Mouse (Mus musculus) gastrocnemius, postnatal 4 days (tissue): ENCODE data around the gene Tmcc1. TPM values are rescaled to one million over a fixed set of nuclear protein-coding genes. Genes with fewer than 3 reads are reported as not detected.
"Not testable (repeated sequence)": the region's sequence is repeated elsewhere in the genome, so short reads cannot be mapped to it uniquely, and the experiment has no call there.

Experiments
- DNase-seq, 2 experiments: peaks; one replicate each; pipeline ENCODE4 v3.0.0; 2021 to 2022; ENCODE audit warnings: low spot score in 2 of 2, mixed read lengths in 2 of 2
- total RNA-seq, 2 experiments: library from RNA; stranded (reverse); gene quantifications; 2 replicates each; pipeline ENCODE4 v1.2.3; 2021

Tmcc1 gene
- total RNA-seq, 2 experiments from 2014 or later, result 28.1 to 32.1 TPM

DNA sequence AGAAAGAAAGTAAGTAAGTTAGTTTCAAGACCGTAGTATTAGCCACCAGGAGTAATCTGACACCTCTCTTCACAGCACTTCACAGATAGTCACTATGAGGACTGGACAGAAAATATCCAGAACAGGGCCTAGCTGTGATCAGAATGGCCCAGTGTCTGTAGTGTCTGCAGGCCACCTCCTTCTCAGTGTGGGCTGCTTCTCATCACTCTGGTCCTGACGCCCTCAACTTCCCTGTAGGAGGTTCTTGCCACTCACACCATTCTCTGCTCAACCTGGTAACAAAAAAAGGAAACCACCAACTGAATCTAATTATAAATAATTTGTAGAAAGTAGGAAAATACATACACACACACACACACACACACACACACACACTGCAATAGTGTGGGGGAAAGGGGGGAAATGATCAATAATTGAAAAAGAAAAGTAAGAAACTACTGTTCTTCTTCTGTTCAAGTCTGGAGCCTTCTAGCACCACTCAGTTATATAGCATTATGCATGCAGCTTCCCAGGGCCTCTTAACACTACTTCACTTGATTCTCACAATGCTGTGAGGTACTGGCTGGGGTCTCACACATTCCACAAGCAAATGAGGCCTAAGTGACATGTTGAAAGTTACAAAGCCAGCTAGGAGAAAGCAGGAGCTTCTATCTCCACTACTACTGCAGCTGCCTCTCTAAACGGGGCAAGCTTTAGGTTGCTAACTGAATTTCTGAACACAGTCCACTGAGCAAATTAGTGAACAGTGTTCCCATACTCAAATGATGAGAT, 38.2 kb downstream of the Tmcc1 start:
- DNase-seq, result no peak

DNA sequence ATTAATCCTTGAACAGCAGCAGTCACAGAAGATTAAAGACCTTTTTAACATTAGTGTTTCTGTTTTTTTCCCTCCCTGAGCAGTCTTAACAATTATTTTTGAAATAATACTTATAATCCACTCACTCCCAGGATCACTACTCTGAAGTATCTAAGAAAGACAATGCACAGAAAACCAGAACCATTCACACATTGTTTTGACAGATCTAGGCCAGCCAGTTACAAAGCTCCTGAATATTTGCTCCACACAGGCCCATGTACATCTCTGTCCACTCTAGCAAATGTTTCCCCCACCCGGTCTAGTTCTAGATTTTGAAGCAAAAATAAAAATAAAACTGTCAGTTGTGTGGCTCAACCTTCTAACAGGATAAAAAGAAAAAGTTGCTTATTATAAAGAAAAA, 45.9 kb downstream of the Tmcc1 start:
- no peak for DNase-seq

DNA sequence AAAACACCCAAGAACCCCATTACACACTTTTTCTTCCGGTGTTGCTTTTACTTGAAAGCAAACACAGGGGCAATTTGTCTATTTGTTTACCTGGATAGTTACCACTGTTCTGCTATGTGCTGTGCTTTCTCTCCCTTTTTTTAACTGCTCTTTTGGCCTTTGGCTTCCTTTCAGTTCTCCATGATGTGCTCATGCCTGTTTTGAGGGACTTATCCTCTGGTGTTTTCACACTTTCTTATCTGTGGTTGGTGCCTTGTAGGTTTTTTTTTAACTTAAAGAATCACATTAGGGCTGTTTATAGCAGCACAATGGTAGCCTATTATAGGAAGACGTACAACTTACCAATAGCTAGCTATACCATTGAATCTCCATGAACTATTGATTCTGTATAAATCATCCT, 51.6 kb downstream of the Tmcc1 start:
- DNase-seq, result no peak

DNA sequence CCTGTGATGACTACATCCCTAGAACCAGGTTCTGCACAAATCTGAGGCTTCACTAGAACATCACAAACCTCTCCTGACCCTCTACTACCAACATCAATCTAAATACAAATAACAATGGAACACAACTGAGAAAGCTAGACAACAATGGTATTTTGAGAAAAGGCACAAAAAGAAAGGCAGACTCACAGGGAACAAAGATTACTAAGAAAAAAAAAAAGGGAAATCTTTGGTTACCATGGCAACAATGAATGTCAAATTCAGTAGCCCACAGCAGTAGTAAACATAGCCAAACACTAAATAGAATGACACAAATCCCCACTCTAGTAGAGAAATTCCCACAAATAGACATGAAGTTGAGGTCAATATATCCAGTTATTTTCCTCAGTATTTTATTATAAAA, 52.5 kb downstream of the Tmcc1 start:
- DNase-seq, result no peak

DNA sequence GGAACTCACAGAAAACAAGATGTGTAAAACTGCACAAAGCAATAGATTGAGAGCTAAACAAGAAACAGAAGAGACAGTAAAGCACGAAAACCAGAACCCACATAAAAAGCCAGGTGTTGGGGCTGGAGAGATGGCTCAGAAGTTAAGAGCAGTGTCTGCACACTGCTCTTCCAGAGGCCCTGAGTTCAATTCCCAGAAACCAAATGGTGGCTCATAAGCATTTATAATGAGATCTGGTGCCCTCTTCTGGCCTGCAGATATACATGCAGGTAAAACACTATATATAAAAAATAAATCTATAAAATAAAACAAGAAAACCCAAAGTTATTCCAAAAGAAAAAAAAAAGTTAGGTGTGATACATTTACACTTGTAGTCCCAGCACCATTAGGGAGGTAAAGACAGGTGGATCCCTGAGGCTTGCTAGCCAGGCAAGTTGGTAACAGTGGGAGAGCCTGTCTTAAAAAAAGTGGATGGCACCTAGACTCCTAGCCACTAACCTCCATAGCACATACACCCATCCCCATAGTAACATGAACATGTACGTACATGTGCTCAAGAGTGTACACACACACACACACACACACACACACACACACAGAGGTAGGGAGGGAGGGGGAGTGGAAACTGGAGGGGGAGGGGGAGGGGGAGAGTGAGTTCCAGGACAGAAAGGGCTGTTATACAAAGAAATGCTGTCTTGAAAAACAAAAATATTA, 54.0 kb downstream of the Tmcc1 start:
- no peak for DNase-seq

DNA sequence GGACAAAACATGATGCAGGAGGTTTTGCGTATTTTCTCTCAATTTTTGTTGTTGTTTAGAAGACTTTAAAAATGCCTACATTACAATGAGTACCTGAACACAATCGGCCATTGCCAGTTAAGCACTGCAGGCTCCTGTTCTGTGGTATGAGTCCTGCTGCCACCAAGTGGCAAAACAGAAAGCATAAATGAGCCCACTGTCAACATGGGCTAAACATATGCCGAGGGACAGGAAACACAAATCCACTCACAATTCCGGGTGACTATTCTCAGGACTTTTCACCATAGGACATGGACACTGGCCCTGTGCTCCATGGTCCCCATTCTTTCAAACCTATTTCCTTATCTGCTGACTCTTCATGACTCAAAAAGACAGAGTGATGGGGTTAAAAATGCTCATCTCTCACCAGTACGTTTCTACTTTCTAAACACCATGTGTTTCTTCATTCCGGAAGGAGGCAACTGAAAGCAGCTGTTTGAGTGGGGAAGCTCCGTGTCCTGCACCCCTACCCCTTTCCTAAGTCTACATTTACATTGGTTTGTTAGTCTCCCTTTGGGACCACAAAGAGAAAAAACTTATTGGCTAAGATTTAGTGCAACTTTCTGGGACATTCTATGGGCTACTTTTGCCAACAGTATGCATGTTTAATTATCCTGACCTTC, 57.2 kb downstream of the Tmcc1 start:
- DNase-seq, result no peak

DNA sequence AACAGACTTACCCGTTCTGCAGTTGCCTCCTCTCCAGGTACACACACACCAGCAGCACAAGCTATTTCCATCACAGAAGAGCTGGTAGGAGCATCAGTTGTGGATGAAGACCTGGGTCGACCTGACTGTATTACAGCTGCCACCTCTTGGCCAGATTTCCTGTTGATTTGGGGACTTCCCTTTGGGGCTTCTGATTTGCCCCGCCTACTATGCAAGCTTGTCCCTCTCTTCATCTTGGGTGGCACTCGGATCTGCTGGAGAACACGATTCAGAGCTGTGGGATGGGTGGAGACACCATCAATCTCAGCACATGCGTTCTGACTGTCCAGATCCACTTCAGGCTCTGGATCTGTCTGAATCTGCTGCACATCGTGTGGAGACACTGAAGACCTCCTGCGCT, 59.5 kb downstream of the Tmcc1 start:
- no peak for DNase-seq

DNA sequence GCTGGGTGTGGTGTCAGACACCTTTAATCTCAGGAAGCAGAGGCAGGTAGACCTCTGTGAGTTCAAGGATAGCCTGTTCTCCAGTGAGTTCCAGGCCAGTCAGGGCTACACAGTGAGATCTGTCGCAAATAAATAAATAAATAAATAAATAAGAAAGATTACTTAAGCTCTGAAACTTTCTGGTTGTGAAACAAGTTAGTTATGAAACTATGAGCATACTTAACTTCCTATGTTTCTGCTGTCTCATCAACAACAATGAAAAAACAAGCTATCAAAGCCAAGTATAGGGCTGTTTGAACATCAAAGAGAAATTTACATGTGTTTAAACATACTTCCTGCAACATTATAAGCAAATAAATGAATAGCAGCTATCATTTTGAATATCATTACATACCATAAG, 61.5 kb downstream of the Tmcc1 start:
- DNase-seq, result no peak

DNA sequence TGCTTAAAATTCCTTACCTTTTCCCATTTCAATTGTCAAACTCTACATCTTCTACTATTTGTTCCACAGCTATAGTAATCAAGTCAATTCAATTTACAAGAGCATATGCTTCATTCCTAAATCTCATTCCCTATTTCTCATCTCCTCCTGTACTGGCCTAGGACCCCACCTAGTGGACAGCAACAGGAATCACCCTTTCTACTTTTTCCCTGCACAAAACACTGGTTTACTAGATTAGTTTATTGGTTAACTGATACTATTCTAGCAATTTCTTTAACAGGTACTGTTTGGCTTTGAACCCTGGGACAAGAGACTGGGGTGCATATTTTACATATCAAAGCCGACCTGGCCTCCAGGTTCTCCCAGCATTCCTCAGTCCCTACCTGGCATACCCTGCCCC, 64.6 kb downstream of the Tmcc1 start:
- no peak for DNase-seq

DNA sequence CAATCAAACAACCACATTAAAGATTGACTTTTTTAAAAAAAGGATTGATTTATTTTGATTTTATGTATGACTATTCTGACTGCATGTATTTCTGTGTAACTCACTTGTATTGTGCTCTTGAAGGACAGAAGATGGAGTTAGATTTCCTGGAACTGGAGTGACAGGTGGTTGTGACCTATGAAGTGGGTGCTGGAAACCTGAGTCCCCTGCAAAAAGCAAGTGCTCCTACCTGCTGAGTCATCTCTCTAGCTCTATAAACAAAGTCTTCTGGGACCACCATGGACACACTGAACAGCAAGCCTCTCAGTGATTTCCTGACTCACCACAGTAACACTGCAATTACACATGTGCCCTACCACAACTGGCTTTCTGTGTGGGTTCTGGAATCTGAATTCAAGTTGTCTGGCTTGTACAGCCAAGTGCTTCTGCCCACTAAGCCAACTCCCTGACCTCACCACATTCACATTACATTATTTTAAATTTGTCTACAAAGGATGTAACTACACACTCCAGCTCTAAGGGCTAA, 65.3 kb downstream of the Tmcc1 start:
- no peak for DNase-seq

DNA sequence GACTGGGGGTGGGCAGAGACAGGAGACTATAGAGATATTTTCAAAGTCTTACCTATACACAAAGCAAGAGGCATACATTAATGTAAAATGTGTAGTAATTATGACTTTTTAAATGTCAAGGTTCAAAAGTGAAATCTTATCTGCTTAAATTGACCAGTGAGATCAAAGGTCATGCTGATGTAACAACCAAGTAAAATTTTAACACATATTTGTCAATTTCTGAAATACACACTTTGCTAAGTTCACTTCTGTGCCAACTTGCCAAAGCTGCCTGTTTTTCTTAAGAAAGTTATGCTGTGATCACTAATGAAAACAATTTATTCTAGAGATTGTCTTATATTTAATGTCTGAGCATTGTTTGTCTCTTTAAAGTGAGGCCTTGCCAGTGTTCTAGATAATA, 66.7 kb downstream of the Tmcc1 start:
- no peak for DNase-seq

DNA sequence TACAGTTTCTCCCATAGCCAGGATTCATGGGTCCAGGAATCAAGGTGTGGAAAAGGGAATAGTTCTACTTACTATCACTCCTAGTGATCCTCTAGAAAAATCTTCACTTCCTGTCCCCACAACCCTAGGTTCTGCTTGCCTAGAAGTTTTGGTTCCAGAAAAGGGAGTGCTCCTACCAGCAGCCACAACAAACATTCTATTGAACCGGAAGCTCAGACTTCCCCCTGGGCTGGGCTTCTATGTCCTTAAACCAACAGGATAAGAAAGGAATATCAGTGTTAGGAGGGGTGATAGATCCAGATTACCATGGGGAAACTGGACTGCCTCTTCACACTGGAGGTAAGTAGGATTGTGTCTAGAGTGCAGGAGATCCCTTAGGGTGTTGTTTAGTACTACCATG, 70.4 kb downstream of the Tmcc1 start:
- DNase-seq, result no peak

DNA sequence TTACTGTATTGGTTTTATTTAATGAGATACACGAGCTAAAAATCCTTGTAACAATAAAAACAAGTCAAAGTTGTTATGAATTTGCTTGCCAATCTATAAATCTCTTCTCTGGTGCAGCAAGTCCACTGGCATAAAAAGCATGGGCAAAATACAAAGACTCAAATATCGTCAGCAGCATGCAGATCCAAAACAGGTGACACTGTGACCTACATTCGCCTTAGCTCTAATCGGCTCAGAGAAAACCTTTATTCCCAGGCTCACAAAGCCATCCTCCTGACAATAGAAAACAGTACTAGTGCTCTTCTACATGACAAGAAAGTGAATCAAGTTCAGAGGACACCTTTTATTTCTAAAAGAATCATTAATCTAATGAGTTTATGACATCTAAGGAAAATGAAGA, 73.6 kb downstream of the Tmcc1 start:
- DNase-seq, result no peak

DNA sequence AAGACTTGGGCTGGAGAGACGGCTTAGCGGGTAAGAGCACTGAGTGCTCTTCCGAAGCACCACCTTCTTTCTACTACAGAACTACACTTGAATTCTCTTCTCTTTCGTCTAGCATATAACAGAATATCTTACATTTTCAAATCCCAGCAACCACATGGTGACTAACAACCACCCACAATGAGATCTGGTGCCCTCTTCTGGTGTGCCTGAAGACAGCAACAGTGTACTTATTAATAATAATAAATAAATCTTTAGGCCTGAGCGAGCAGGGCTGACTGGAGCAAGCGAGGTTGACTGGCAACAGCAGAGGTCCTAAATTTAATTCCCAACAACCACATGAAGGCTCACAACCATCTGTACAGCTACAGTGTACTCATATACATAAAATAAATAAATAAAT, 76.7 kb downstream of the Tmcc1 start:
- DNase-seq, result not testable (repeated sequence)

DNA sequence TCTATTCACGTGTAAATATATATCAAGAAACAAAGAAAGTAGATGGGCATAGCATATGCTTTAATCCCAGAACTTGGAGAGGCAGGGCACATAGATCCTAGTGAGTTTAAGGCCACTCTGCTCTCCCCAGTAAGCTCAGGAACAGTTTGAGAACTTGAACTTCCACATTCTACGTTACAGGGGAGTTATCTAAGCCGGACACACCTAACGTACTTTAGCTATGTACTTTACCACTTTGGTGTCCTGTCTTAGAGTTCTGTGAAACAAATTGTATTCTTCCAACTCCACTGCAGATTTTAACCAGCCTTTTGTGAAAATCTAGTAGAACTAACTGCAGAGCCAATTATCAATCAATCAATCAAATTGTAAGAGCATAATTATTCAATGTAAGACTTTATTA, 82.7 kb downstream of the Tmcc1 start:
- no peak for DNase-seq

DNA sequence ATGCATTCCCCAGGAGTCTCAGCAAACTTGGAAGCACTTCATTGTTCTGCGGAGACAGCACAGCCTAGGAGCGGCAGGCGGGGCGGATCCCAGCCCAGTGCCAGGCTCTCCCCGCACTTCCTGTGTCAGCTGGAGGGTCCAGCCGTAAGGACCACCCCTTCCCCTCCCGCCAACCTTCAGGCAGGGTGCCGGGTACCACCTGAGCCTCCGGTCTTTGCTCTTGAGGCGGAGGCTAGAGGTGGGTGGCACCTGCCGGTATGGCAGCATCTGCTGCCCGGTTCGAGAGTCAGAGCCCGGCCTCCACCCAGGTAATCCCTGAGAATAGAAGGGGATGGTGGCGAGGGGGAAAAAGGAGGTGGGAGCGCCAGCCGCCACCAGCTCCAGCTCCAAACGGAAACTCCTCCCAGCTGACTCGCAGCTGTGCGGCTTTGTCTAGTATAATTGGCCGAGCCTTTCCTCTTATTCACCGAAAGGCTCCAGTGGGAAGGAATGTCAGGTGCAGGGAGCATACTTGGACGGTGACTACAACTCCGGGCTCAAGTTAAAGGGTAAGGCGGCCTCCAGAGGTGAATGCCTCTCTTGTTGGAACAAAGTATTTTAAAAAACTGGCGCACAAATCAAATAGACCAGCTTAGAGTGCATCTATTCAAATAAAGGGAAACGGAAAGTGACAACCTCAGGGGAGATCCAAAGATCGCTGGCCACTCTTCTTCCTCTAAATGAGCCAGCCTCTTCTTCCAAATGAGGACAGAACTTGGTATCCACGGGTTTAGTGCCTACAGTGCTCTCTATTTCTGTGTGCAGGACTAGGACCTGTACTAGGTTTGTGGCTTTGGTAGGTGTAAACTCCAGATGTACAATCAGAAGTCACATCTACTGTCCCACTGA, 85.6 kb downstream of the Tmcc1 start:
- DNase-seq, result peak in 1 of 2 experiments; percentile 29

DNA sequence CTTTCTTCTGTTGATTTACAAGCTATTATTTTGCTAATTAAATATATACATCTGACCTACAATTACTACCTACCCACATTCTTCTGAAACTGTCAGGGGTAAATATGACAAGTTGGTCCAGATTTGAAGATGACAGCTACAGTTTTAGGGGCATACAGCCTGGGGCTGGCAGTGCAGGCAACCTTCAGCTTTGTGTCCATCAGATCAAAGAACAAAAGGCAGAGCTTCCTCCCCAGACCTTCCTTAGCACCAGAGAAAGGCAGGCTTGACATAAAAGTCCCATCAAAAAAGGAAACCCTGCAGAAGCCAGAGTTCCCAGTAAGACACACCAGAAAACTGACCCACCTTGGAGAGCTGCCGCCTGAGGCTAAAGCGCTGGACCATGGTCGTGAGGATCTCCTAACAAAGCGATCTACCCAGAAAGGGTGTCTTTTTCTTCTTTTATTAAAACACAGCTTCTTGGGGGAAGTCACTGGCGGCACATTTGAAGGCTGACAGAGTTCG, 86.3 kb downstream of the Tmcc1 start:
- DNase-seq, result no peak

DNA sequence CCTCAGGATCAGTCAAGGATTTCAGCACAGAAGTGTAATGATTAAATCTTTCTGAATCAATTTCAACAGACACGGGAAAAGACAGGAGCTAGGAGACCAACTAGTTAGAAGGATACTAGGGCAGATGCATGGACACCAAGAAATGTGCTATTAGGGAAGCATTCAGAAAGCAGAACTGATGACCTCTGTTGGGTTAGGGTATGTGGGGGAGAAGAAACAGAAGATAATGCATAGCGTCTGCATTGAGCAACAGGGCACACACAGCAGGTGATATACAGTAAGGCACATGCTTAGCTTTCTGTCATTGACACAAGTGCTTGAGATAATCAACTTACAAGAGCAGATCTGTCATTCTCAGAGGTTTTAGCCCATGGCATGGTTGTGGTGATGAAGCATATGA, 95.7 kb downstream of the Tmcc1 start:
- DNase-seq, result no peak

DNA sequence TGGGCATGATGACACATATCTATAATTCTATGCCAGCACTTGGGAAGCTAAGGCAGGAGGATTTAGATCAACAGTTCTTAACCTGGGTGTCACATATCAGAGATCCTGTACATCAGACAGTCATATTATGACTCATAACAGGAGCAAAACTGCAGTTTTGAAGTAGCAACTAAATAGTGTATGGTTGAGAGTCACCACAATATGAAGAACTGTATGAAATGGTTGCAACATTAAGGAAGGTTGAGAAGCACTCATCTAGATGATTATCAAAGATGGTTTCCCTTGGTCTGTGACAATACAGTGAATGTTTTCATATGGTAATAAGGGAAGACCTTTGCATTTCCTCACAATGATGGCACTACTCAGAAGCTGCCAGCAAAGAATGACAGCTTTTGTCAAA, 103.9 kb downstream of the Tmcc1 start:
- no peak for DNase-seq

DNA sequence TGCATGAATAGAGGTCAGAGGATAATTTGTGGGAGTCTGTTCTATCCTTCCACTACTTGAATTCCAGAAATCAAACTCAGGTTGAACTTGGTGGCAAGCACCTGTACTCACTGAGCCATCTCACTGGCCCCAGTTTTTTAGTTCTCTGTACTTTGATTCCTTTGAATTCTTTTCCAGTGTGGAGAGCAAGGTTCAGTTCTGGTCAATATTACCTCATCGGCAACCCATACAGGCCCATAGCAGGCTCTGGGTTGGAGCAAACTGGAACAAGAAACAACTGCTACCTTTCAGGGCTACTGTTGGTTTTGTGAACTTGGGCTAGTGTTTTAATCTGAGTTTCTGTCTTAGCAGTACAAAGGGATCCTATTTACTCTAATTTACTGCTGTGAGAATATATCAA, 107.2 kb downstream of the Tmcc1 start:
- DNase-seq, result no peak

DNA sequence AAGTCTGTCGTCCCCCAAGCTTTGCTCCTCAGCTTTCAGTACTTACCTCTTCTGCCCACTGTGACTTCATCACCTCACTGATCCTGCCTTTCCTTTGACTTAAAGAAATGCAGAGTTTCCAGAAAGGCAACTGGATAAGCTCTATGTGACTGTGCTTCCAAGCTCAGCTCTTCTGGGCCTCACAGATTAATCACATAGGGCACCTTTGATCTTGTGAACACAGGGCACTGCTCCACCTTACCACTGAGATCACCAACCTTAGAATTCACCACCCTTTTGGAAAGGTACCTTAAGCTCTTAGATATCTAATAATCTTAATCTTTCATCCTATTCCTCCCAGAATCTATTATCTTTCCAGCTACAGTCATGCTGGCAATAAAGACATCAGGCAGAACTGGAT, 111.0 kb downstream of the Tmcc1 start:
- no peak for DNase-seq
